22 mouse cellular contexts compared by ENCODE assay signal in genomic region chr12:111152579-111152978, GRCm38 (mm10). TPM values are rescaled to one million over a fixed set of nuclear protein-coding genes. Genes with fewer than 3 reads are reported as not detected.
DNase-seq lines count a peak whose midpoint lies in the region; ATAC-seq and TF ChIP-seq lines count a peak whose summit lies in the region.
"Had no signal": no experiment of that assay in that cellular context is flagged by ENCODE, and none has a peak within 500 bp of the region (broad histone marks: within the 10 kb centered on the region; RNA-seq: fewer than 3 reads in every experiment).

No protein-coding gene starts in this region.

- ATAC-seq in liver, embryonic 13.5 days (ENCODE audit: low read depth), result no peak
- ATAC-seq: CD4-positive, CD25-positive, alpha-beta regulatory T cell, adult 4 months; forebrain, embryonic 13.5 days; forebrain, embryonic 15.5 days; forebrain, postnatal 0 days; Patski had no signal

- H3K9ac ChIP-seq in liver, embryonic 13.5 days, result no peak overlapping the region
- no peak overlapping the region for H3K9ac ChIP-seq in CH12.LX (ENCODE audit: insufficient read depth, low read depth)
- H3K9ac ChIP-seq: embryonic facial prominence, embryonic 12.5 days; forebrain, embryonic 13.5 days; forebrain, embryonic 15.5 days; forebrain, postnatal 0 days had no signal

- H3K4me3 ChIP-seq in liver, embryonic 13.5 days (replicated peaks), result no peak overlapping the region
- no peak overlapping the region for H3K4me3 ChIP-seq in CH12.LX (replicated peaks in 1 of 3; ENCODE audit: low read depth in 2 of 3, low read length in 2 of 3, poor library complexity in 1 of 3)
- H3K4me3 ChIP-seq: embryonic facial prominence, embryonic 10.5 days; embryonic facial prominence, embryonic 12.5 days; forebrain, embryonic 13.5 days; forebrain, embryonic 15.5 days had no signal

- dilution Hi-C loops in CH12.LX (cut with MboI; ENCODE audit: extremely low pct_ligation_motif_present, extremely low pct_unique_long_range_greater_than_20kb, low sequenced_read_pairs), result no loop called here

- peaks cover 47% of the 10 kb centered on the region for H3K4me1 ChIP-seq in liver, embryonic 13.5 days (replicated peaks)
- peaks cover 16 to 38% of the 10 kb centered on the region in 2 experiments for H3K4me1 ChIP-seq in CH12.LX (ENCODE audit: control insufficient read depth in 1 of 2, insufficient read depth in 2 of 2)

- TF ChIP-seq RAD21 in CH12.LX (IDR thresholded peaks at IDR 0.05; ENCODE audit: low read depth, low read length), result no peak

- TF ChIP-seq EP300 in CH12.LX (IDR thresholded peaks at IDR 0.05; ENCODE audit: low read length), result no peak

- TF ChIP-seq POLR2A in CH12.LX (IDR thresholded peaks at IDR 0.05; ENCODE audit: low read depth, low read length), result no peak

- 0 out of 2 replicates have a peak overlapping the region, but pooled peaks have one; percentile 68 for H3K27ac ChIP-seq in liver, embryonic 13.5 days
- H3K27ac ChIP-seq in CH12.LX (ENCODE audit: insufficient read depth, low read depth), result no peak overlapping the region
- H3K27ac ChIP-seq: embryonic facial prominence, embryonic 12.5 days; forebrain, embryonic 15.5 days had no signal

- in situ Hi-C loops in CH12.LX (cut with MboI; ENCODE audit: low pct_ligation_motif_present, low pct_unique_long_range_greater_than_20kb, low sequenced_read_pairs), result no loop called here

- no peak for TF ChIP-seq CTCF in CH12.LX (conservative IDR thresholded peaks at IDR 0.05 in 1 of 2, IDR thresholded peaks at IDR 0.05 in 1 of 2; ENCODE audit: low read depth in 2 of 2, low read length in 2 of 2)

- 75% methylated on average over 6 of the region's 6 CpGs for WGBS in liver, embryonic 13.5 days (ENCODE audit: insufficient replicate concordance)

- H3K9me3 ChIP-seq in liver, embryonic 13.5 days (replicated peaks), result no peaks in the 10 kb centered on the region
- H3K9me3 ChIP-seq in CH12.LX (replicated peaks; ENCODE audit: low read length), result no peaks in the 10 kb centered on the region
- H3K9me3 ChIP-seq: embryonic facial prominence, embryonic 10.5 days; forebrain, embryonic 13.5 days; forebrain, embryonic 15.5 days had no signal

- no peak for DNase-seq in liver, embryonic 13.5 days
- no peak for DNase-seq in liver
- DNase-seq in CH12.LX (ENCODE audit: extremely low read depth), result no peak
- DNase-seq in R1 (ENCODE audit: low read depth, low spot score), result peak; percentile 33
- DNase-seq in heart, adult 9 months (ENCODE audit: low spot score in 2 of 2), result no peak
- DNase-seq in natural killer cell, adult 2 months (ENCODE audit: low spot score in 2 of 2), result no peak
- DNase-seq: adrenal gland, adult 2 months; adrenal gland, postnatal 10 days; adrenal gland, postnatal 25 days; cerebellum, adult 11 months; forebrain, postnatal 0 days had no signal

- no peaks in the 10 kb centered on the region for H3K79me2 ChIP-seq in CH12.LX (replicated peaks; ENCODE audit: control insufficient read depth, extremely low read depth, insufficient read depth, poor library complexity, severe bottlenecking)

- 0 out of 2 replicates have a peak, but pooled peaks cover 4% of the 10 kb centered on the region for H3K27me3 ChIP-seq in liver, embryonic 13.5 days
- H3K27me3 ChIP-seq in CH12.LX (replicated peaks), result no peaks in the 10 kb centered on the region
- H3K27me3 ChIP-seq: embryonic facial prominence, embryonic 12.5 days; forebrain, embryonic 13.5 days; forebrain, embryonic 15.5 days had no signal

- no peaks in the 10 kb centered on the region for H3K36me3 ChIP-seq in liver, embryonic 13.5 days
- H3K36me3 ChIP-seq in CH12.LX (replicated peaks in 1 of 2; ENCODE audit: control insufficient read depth in 1 of 2, insufficient read depth in 1 of 2, low read length in 1 of 2), result no peaks in the 10 kb centered on the region
- H3K36me3 ChIP-seq: embryonic facial prominence, embryonic 10.5 days; embryonic facial prominence, embryonic 12.5 days; forebrain, embryonic 15.5 days had no signal

- H3K4me2 ChIP-seq in liver, embryonic 13.5 days, result no peak overlapping the region
- no peak overlapping the region for H3K4me2 ChIP-seq in CH12.LX (ENCODE audit: insufficient read depth, low read depth, poor library complexity, severe bottlenecking)
- H3K4me2 ChIP-seq: embryonic facial prominence, embryonic 12.5 days; forebrain, embryonic 13.5 days; forebrain, embryonic 15.5 days had no signal

TF ChIP-seq in CH12.LX, 34 proteins besides CTCF, POLR2A, EP300 and RAD21:
- TF ChIP-seq USF2 (conservative IDR thresholded peaks at IDR 0.05; ENCODE audit: low read depth, low read length) (peak; percentile 50), SIN3A (IDR thresholded peaks at IDR 0.05; ENCODE audit: low read length) (no peak)

RNA-seq across cellular contexts. Expression of gene Traf3, which starts 13.6 kb away (rescaled TPM):
- polyA plus RNA-seq in liver, embryonic 13.5 days (2015; fragmentation: Nextera tagmentation; extraction: Ambion mirVana), result 3.2 and 3.7 TPM in 2 replicates
- total RNA-seq in CH12.LX (2012; rRNA removed) (17.5 and 21.4 TPM in 2 replicates), CH12.LX (2014; rRNA removed) (9.6 and 10.9 TPM in 2 replicates)
- polyA plus RNA-seq in CH12.LX (2012; ENCODE audit: insufficient read length, low read depth), result 30.6 and 33.1 TPM in 2 replicates

RNA-seq across cellular contexts. Expression of gene 4930595D18Rik, which starts 31.7 kb away (rescaled TPM):
- not detected in 2 replicates for polyA plus RNA-seq in liver, embryonic 13.5 days (2015; fragmentation: Nextera tagmentation; extraction: Ambion mirVana)
- total RNA-seq in CH12.LX (2012; rRNA removed), result not detected in 2 replicates
- total RNA-seq in CH12.LX (2014; rRNA removed), result 0.43 TPM in 1 of 2 replicates, not detected in the other
- 0.57 and 0.61 TPM in 2 replicates for polyA plus RNA-seq in CH12.LX (2012; ENCODE audit: insufficient read length, low read depth)
- total RNA-seq: adrenal gland, adult 2 months; adrenal gland, postnatal 10 days; adrenal gland, postnatal 25 days; adrenal gland, postnatal 4 days; ES-E14 had no signal
- polyA plus RNA-seq: adrenal gland, adult 2 months; cortical plate, adult 2 months; embryonic facial prominence, embryonic 10.5 days; embryonic facial prominence, embryonic 12.5 days; embryonic facial prominence, embryonic 14.5 days; forebrain, embryonic 11.5 days; forebrain, embryonic 15.5 days; forebrain, postnatal 0 days; Patski had no signal
